In genomic region chr7:132624161-132624560, GRCm38 (mm10) we compare ENCODE assay signal across 20 mouse cellular contexts. TPM values are rescaled to one million over a fixed set of nuclear protein-coding genes. Genes with fewer than 3 reads are reported as not detected.
A peak's percentile ranks its signal among the peaks of the same experiment; 100 is the strongest.
DNase-seq lines count a peak whose midpoint lies in the region; ATAC-seq lines count a peak whose summit lies in the region.
"Had no signal": no experiment of that assay in that cellular context is flagged by ENCODE, and none has a peak within 500 bp of the region (broad histone marks: within the 10 kb centered on the region; RNA-seq: fewer than 3 reads in every experiment).

No protein-coding gene starts in this region.

- no peaks in the 10 kb centered on the region for H3K9me3 ChIP-seq in heart, embryonic 12.5 days (replicated peaks)
- no peaks in the 10 kb centered on the region for H3K9me3 ChIP-seq in kidney, embryonic 16.5 days (ENCODE audit: low read length)
- no peaks in the 10 kb centered on the region for H3K9me3 ChIP-seq in kidney, embryonic 14.5 days (ENCODE audit: control insufficient read depth, low read length)
- H3K9me3 ChIP-seq: forebrain, embryonic 13.5 days; heart, embryonic 10.5 days; heart, embryonic 15.5 days; hindbrain, embryonic 13.5 days had no signal

- ATAC-seq in heart, embryonic 12.5 days (ENCODE audit: insufficient number of reproducible peaks, low FRiP score): no peak
- no peak for ATAC-seq in kidney, embryonic 16.5 days (ENCODE audit: low FRiP score, low TSS enrichment)
- ATAC-seq in kidney, embryonic 14.5 days (ENCODE audit: low FRiP score, low TSS enrichment): 0 out of 2 replicates have a peak, but pooled peaks have one; percentile 20
- ATAC-seq: forebrain, embryonic 13.5 days; forebrain, postnatal 0 days; hindbrain, postnatal 0 days had no signal

- H3K9ac ChIP-seq in heart, embryonic 12.5 days: 0 out of 2 replicates have a peak overlapping the region, but pooled peaks have one; percentile 4
- no peak overlapping the region for H3K9ac ChIP-seq in kidney, embryonic 16.5 days (replicated peaks; ENCODE audit: low read length)
- H3K9ac ChIP-seq in kidney, embryonic 14.5 days (ENCODE audit: low read depth, low read length): no peak overlapping the region
- H3K9ac ChIP-seq: forebrain, embryonic 13.5 days; forebrain, postnatal 0 days; heart, embryonic 15.5 days; hindbrain, embryonic 13.5 days had no signal

- no peaks in the 10 kb centered on the region for H3K36me3 ChIP-seq in heart, embryonic 12.5 days
- H3K36me3 ChIP-seq in kidney, embryonic 16.5 days (ENCODE audit: insufficient read depth, low read length): no peaks in the 10 kb centered on the region
- H3K36me3 ChIP-seq in kidney, embryonic 14.5 days (ENCODE audit: control insufficient read depth, insufficient read depth, low read length): no peaks in the 10 kb centered on the region
- H3K36me3 ChIP-seq: heart, embryonic 10.5 days; heart, embryonic 15.5 days; hindbrain, embryonic 13.5 days had no signal

- H3K27ac ChIP-seq in heart, embryonic 12.5 days (ENCODE audit: poor library complexity, severe bottlenecking): no peak overlapping the region
- H3K27ac ChIP-seq in kidney, embryonic 16.5 days (ENCODE audit: low read length): no peak overlapping the region
- no peak overlapping the region for H3K27ac ChIP-seq in kidney, embryonic 14.5 days (ENCODE audit: low read depth, low read length)
- H3K27ac ChIP-seq: forebrain, embryonic 13.5 days; heart, embryonic 10.5 days; heart, embryonic 15.5 days; hindbrain, embryonic 13.5 days; hindbrain, postnatal 0 days had no signal

- no peak for DNase-seq in heart, adult 11 months
- peak; percentile 7 to 23 for DNase-seq in kidney, adult 8-10 months
- peak; percentile 9 to 54 for DNase-seq in kidney, postnatal 25 days
- DNase-seq in ovary, adult 18-20 months (ENCODE audit: low spot score): no peak
- DNase-seq: adrenal gland, postnatal 10 days; cerebellum, adult 18-20 months; cerebellum, adult 9-11 months; cerebellum, postnatal 36 days; forebrain, postnatal 0 days; gastrocnemius, postnatal 25 days; heart, postnatal 14 days had no signal

- H3K4me1 ChIP-seq in heart, embryonic 12.5 days (replicated peaks): peaks cover 16% of the 10 kb centered on the region
- no peaks in the 10 kb centered on the region for H3K4me1 ChIP-seq in kidney, embryonic 16.5 days (ENCODE audit: insufficient read depth, low read length)
- no peaks in the 10 kb centered on the region for H3K4me1 ChIP-seq in kidney, embryonic 14.5 days (ENCODE audit: control insufficient read depth, insufficient read depth, low read length)
- H3K4me1 ChIP-seq: forebrain, embryonic 13.5 days; hindbrain, embryonic 13.5 days had no signal

- H3K27me3 ChIP-seq in heart, embryonic 12.5 days (replicated peaks): no peaks in the 10 kb centered on the region
- no peaks in the 10 kb centered on the region for H3K27me3 ChIP-seq in kidney, embryonic 16.5 days (ENCODE audit: insufficient read depth, low read length)
- H3K27me3 ChIP-seq in kidney, embryonic 14.5 days (ENCODE audit: control insufficient read depth, insufficient read depth, low read length): no peaks in the 10 kb centered on the region
- H3K27me3 ChIP-seq: heart, embryonic 15.5 days had no signal

- H3K4me3 ChIP-seq in heart, embryonic 12.5 days: no peak overlapping the region
- no peak overlapping the region for H3K4me3 ChIP-seq in kidney, embryonic 16.5 days (ENCODE audit: low read length)
- no peak overlapping the region for H3K4me3 ChIP-seq in kidney, embryonic 14.5 days (ENCODE audit: low read length)
- H3K4me3 ChIP-seq: forebrain, embryonic 13.5 days; heart, embryonic 10.5 days; heart, embryonic 15.5 days; hindbrain, embryonic 13.5 days had no signal

- H3K4me2 ChIP-seq in heart, embryonic 12.5 days: no peak overlapping the region
- no peak overlapping the region for H3K4me2 ChIP-seq in kidney, embryonic 16.5 days (replicated peaks; ENCODE audit: low read depth, low read length)
- H3K4me2 ChIP-seq in kidney, embryonic 14.5 days (replicated peaks; ENCODE audit: low read depth, low read length): no peak overlapping the region
- H3K4me2 ChIP-seq: forebrain, embryonic 13.5 days; heart, embryonic 15.5 days; hindbrain, embryonic 13.5 days had no signal

- 73% methylated on average over 10 of the region's 10 CpGs for WGBS in heart, embryonic 12.5 days
- 32% methylated on average over 10 of the region's 10 CpGs for WGBS in kidney, embryonic 16.5 days
- 35% methylated on average over 10 of the region's 10 CpGs for WGBS in kidney, embryonic 14.5 days

RNA-seq across cellular contexts. Expression of gene Lhpp, which starts 13.7 kb away (rescaled TPM):
- 23.5 and 23.6 TPM in 2 replicates for polyA plus RNA-seq in heart, embryonic 12.5 days (2016; fragmentation: Nextera tagmentation; extraction: Ambion mirVana)
- 23.1 and 24.3 TPM in 2 replicates for polyA plus RNA-seq in kidney, embryonic 16.5 days (2015; fragmentation: Nextera tagmentation; extraction: Ambion mirVana)
- polyA plus RNA-seq in kidney, embryonic 14.5 days (2014; fragmentation: Nextera tagmentation; extraction: Ambion mirVana): 24.5 and 27.1 TPM in 2 replicates

RNA-seq across cellular contexts. Expression of gene Nkx1-2, which starts 24.7 kb away (rescaled TPM):
- not detected in 2 replicates for polyA plus RNA-seq in heart, embryonic 12.5 days (2016; fragmentation: Nextera tagmentation; extraction: Ambion mirVana)
- polyA plus RNA-seq in kidney, embryonic 16.5 days (2015; fragmentation: Nextera tagmentation; extraction: Ambion mirVana): not detected in 2 replicates
- not detected in 2 replicates for polyA plus RNA-seq in kidney, embryonic 14.5 days (2014; fragmentation: Nextera tagmentation; extraction: Ambion mirVana)
- polyA plus RNA-seq: embryonic facial prominence, embryonic 14.5 days; forebrain, postnatal 0 days; heart, embryonic 10.5 days; heart, embryonic 15.5 days had no signal

RNA-seq across cellular contexts. Expression of gene Oat, which starts 48.0 kb away (rescaled TPM):
- polyA plus RNA-seq in heart, embryonic 12.5 days (2016; fragmentation: Nextera tagmentation; extraction: Ambion mirVana): 161 and 163 TPM in 2 replicates
- polyA plus RNA-seq in kidney, embryonic 16.5 days (2015; fragmentation: Nextera tagmentation; extraction: Ambion mirVana): 172 and 186 TPM in 2 replicates
- 142 and 154 TPM in 2 replicates for polyA plus RNA-seq in kidney, embryonic 14.5 days (2014; fragmentation: Nextera tagmentation; extraction: Ambion mirVana)

Comparison
In these comparisons a context has a peak if more than half of its experiments do, and no peak if none do; other contexts are left out.
1. DNase-seq: peak in kidney, adult 8-10 months (2 of 2) and kidney, postnatal 25 days (2 of 2); none in heart, adult 11 months (single experiment) and ovary, adult 18-20 months (single experiment).